Mouse (Mus musculus) thymus, adult 18-20 months (tissue): Measurements from ENCODE around the gene Ctsq.
"Not testable (repeated sequence)": the region's sequence is repeated elsewhere in the genome, so short reads cannot be mapped to it uniquely, and the experiment has no call there.

Source experiments
- DNase-seq, 2 experiments: peaks; one replicate each; pipeline ENCODE4 v3.0.0; 2022; ENCODE audit warnings: mixed read lengths in 2 of 2

Ctsq gene

DNA sequence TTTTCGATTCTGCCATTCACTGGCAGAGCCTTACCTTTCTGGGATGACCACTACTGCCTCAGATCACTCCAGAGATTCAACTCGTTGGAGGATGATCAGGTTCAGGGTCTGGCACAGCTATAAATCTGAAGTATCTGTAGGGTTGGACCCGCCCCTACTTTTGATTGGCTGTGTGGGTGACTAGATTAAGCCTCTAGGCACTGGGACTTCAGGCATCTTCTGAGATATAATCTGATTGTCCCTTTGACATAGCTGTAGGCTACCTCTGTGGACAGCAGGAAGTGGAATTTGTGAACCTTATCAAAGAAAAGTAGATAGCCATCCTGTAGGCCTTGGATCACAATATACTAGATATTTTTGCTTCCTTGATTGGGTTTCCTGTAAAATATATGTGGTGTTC is at the start of gene Ctsq:
TSS of gene Ctsq (minus strand) at position 101 of the 400 bp plus-strand sequence.
- no peak for DNase-seq

DNA sequence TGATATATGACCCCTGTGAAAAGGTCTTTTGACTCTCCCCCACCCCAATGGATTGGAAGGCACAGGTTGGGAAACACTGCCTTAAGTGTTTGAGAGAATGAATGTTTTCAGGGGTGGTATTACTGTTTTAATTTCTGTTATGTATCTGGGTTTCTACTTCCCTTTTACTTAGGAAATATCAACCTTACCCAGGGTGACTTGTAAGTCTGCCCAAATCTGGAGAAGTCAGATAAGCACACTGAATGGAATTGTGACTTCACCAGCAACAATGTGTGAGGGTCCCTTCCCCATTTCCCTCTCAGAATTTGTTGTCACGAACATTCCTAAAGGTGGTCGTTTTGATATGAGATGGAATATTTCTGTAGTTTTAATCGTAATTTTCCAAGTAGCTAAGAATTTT is 17.6 kb downstream of the Ctsq start:
- no peak for DNase-seq

DNA sequence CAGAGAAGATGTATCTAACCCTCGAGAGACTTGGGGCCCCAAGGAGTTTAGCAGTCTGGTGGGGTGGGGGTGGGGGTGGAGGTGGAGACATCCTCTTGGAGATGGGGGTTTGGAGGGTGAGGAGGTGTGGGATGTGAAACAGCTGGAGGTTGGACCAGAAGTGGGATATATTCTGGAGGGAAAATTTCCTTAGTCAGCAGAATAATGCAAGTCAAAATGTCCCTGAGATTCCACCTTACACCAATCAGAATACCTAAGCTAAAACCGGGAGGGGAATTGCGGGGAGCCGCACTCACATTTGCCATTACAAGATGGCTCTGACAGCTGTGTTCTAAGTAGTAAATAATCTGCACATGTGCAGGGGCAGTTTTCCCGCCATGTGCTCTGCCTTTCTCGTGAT is 18.6 kb downstream of the Ctsq start:
- DNase-seq, result no peak

DNA sequence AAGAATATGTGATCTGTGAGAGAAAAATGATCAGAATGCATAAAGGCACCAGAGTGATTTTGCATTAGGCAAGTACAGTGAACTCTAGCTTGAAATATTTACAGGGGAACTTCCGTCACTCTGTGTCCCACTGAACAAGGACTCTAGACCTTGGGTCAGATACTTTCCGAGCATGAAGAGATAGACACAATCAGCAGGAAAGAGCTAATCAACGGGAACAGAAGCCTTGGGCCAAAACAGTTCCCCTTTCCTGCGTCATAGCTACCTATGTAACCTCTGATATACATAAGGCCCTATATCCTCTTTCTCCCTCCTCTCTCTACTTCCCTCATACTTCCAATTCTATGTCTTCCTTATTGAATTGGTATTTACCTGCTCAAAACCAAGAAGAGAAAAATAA is 30.3 kb downstream of the Ctsq start:
- no peak for DNase-seq

DNA sequence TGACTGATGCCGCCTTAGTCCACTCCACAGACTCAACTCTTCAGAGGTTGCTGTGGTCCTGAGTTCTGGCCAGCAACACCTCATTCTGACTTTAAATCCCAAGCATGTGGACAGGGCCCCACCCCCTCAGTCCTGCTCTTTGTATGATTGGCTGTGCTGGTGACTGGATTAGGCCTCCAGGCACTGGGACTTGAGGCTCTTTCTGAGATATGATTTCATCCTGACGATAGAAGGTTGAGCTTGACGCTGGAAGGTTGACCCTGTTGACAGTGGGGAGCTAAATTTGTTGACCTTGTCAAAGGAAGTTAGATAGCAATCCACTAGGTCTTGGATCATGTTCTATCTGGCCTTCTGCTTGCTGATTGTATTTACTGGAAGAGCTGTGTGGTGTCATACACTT is 34.6 kb downstream of the Ctsq start, which contains the start of gene Ctsj:
TSS of gene Ctsj (minus strand) at position 101 of the 400 bp plus-strand sequence.
- no peak for DNase-seq

DNA sequence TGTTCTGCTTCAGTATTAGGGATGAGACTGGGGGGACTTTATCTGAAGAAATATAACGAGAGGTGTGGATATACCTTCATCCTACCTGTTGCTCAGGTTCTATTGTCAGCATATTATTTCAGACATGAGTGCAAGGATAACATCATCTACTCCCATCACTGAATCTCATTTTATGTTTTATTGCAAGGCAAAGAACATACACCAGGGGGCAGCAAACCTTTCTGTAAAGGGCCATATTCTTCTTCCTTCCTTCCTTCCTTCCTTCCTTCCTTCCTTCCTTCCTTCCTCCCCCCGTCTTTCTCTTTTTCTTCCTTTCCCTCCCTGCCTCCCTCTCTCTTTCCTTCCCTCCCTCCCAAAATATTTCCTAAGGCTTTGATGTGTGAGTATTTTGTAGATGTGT is 42.8 kb downstream of the Ctsq start:
- DNase-seq, result no peak

DNA sequence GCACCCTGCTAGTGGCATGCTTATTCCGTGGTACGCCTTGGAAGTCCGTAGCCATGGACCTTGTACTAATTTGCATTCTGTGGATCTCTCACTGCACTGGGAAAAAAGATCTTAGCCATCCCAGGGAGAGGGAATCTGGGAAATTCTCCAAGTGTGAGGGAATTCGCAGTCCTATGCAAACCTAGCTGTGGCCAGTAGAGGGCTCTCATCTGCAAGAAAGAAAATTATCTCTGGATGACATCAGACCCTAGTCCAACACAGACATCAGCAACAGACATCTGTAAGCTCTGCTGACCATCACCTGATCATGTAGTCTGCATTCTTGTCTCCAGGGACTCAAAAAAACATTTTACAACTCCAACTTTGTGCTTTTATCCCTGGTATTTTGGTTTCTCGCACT is 53.5 kb downstream of the Ctsq start:
- DNase-seq, result not testable (repeated sequence)
